Mouse (Mus musculus) midbrain, embryonic 13.5 days (tissue): ENCODE results near the gene Vmn2r43. TPM values are rescaled to one million over a fixed set of nuclear protein-coding genes. Genes with fewer than 3 reads are reported as not detected.
"Not testable (repeated sequence)": the region's sequence is repeated elsewhere in the genome, so short reads cannot be mapped to it uniquely, and the experiment has no call there.

Source experiments
- ATAC-seq: fragments of 200-750 bp; cut with Nextera tagmentation; 2 replicates; pipeline ENCODE4 v1.8.0; 2017; ENCODE audit warnings: mild to moderate bottlenecking, moderate TSS enrichment, moderate library complexity
- H3K27ac ChIP-seq: fragments of 300-500 bp; sonication (generic); 2 replicates; pipeline ENCODE4 v1.5.1; 2015; ENCODE audit warnings: inconsistent platforms, mild to moderate bottlenecking, moderate library complexity
- H3K27me3 ChIP-seq: fragments of 300-500 bp; sonication (generic); 2 replicates; pipeline ENCODE4 v1.6.1; 2015; ENCODE audit warnings: mild to moderate bottlenecking, inconsistent platforms
- H3K36me3 ChIP-seq: fragments of 300-500 bp; sonication (generic); 2 replicates; pipeline ENCODE4 v1.6.1; 2015; ENCODE audit warnings: mild to moderate bottlenecking, inconsistent platforms
- H3K4me1 ChIP-seq: fragments of 300-500 bp; sonication (generic); replicated peaks from 2 replicates; pipeline ENCODE4 v1.6.1; 2015; ENCODE audit warnings: inconsistent platforms
- H3K4me2 ChIP-seq: fragments of 300-500 bp; sonication (generic); replicated peaks from 2 replicates; pipeline ENCODE4 v1.6.1; 2015; ENCODE audit warnings: moderate library complexity, mild to moderate bottlenecking, inconsistent platforms
- H3K4me3 ChIP-seq: fragments of 300-500 bp; sonication (generic); replicated peaks from 2 replicates; pipeline ENCODE4 v1.5.1; 2015; ENCODE audit warnings: mild to moderate bottlenecking, inconsistent platforms
- H3K9ac ChIP-seq: fragments of 300-500 bp; sonication (generic); replicated peaks from 2 replicates; pipeline ENCODE4 v1.6.1; 2015; ENCODE audit warnings: mild to moderate bottlenecking, inconsistent platforms
- H3K9me3 ChIP-seq: fragments of 300-500 bp; sonication (generic); 2 replicates; pipeline ENCODE4 v1.6.1; 2016; ENCODE audit warnings: mild to moderate bottlenecking, inconsistent platforms
- WGBS: fragments of 180-500 bp; shearing (Covaris S2); methylation state at CpG from one replicate; pipeline ENCODE4 v1.1.7; 2015; 5-methylcytosine and 5-hydroxymethylcytosine counted together
- polyA plus RNA-seq: library from polyadenylated mRNA; unstranded; fragments of >200 nt; fragmentation: Nextera tagmentation; extraction: Ambion mirVana; gene quantifications from 2 replicates; pipeline ENCODE4 v1.2.1, GENCODE M21; 2015

Gene Vmn2r43
- polyA plus RNA-seq: not detected in 2 replicates

DNA sequence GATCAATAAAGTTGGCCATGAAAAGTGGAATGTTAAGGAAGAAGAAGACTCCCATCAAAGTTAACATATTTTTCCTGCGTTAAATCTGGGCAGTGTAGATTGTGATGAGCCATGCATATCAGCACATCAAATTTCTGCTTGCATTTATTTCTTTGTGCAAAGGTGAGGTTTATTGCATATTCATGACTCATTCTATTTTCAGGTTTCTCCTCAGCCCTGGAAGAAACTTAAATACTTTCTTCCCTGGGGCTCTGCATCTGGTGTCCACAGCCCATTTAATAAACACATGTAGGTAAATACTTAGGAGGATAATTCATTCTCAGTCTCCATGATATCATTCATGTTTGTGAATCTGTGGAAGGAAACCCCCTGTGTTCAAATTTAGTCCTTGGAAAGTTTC, at the start of gene Vmn2r43:
TSS of gene Vmn2r43 (minus strand) at position 101 of the 400 bp plus-strand sequence.
- H3K27ac ChIP-seq, H3K4me1 ChIP-seq, H3K27me3 ChIP-seq, H3K9ac ChIP-seq, H3K9me3 ChIP-seq, H3K36me3 ChIP-seq, H3K4me3 ChIP-seq, ATAC-seq, H3K4me2 ChIP-seq: not testable (repeated sequence)
- WGBS: no CpG with 5 or more reads among the region's 1 CpGs

DNA sequence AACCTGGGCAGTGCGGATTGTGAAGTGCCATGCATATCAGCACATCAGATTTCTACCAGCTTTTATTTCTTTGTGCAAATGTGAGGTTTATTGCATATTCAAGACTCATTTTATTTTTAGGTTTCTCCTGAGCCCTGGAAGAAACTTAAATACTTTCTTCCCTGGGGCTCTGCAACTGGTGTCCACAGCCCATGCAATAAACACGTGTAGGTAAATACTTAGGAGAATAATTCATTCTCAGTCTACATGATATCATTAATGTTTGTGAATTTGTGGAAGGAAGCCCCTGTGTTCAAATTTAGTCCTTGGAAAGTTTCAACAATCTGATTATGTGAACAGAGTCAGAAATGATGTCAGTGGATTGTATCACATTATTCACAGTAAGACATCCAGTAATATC, 60.2 kb downstream of the Vmn2r43 start, which contains the start of gene Vmn2r42:
TSS of gene Vmn2r42 (minus strand) at position 101 of the 400 bp plus-strand sequence.
- H3K36me3 ChIP-seq, ATAC-seq, H3K9me3 ChIP-seq, H3K27me3 ChIP-seq, H3K4me3 ChIP-seq, H3K9ac ChIP-seq, H3K27ac ChIP-seq, H3K4me2 ChIP-seq, H3K4me1 ChIP-seq: not testable (repeated sequence)
- no CpG with 5 or more reads among the region's 2 CpGs for WGBS

Other genes starting within 250 kb of the Vmn2r43 start
- not detected in 2 replicates for gene Vmn2r41, start 98.9 kb downstream of the Vmn2r43 start, polyA plus RNA-seq
- gene Vmn2r42, start 60.3 kb downstream of the Vmn2r43 start, polyA plus RNA-seq: not detected in 2 replicates
- not detected in 2 replicates for gene Vmn2r44, start 122.7 kb upstream of the Vmn2r43 start, polyA plus RNA-seq
- gene Vmn2r45, start 228.5 kb upstream of the Vmn2r43 start, polyA plus RNA-seq: not detected in 2 replicates